Mouse (Mus musculus) neural tube, embryonic 12.5 days (tissue): ENCODE results near the gene Teddm1a. TPM values are rescaled to one million over a fixed set of nuclear protein-coding genes. Genes with fewer than 3 reads are reported as not detected.

Experiments used
- ATAC-seq: fragments of 200-750 bp; cut with Nextera tagmentation; 2 replicates; pipeline ENCODE4 v1.8.0; 2017; ENCODE audit warnings: low read depth, mild to moderate bottlenecking, moderate TSS enrichment, moderate library complexity; ENCODE audit not compliant: low FRiP score
- H3K27ac ChIP-seq: fragments of 300-500 bp; sonication (generic); 2 replicates; pipeline ENCODE4 v1.5.1; 2016
- H3K27me3 ChIP-seq: fragments of 300-500 bp; sonication (generic); replicated peaks from 2 replicates; pipeline ENCODE4 v1.6.1; 2016; ENCODE audit warnings: mild to moderate bottlenecking
- H3K36me3 ChIP-seq: fragments of 300-500 bp; sonication (generic); 2 replicates; pipeline ENCODE4 v1.6.1; 2016; ENCODE audit warnings: mild to moderate bottlenecking
- H3K4me1 ChIP-seq: fragments of 300-500 bp; sonication (generic); 2 replicates; pipeline ENCODE4 v1.6.1; 2016
- H3K4me2 ChIP-seq: fragments of 300-500 bp; sonication (generic); replicated peaks from 2 replicates; pipeline ENCODE4 v1.6.1; 2016; ENCODE audit warnings: mild to moderate bottlenecking
- H3K4me3 ChIP-seq: fragments of 300-500 bp; sonication (generic); 2 replicates; pipeline ENCODE4 v1.5.1; 2016
- H3K9ac ChIP-seq: fragments of 300-500 bp; sonication (generic); 2 replicates; pipeline ENCODE4 v1.6.1; 2016; ENCODE audit warnings: mild to moderate bottlenecking
- H3K9me3 ChIP-seq: fragments of 300-500 bp; sonication (generic); 2 replicates; pipeline ENCODE4 v1.6.1; 2016; ENCODE audit warnings: mild to moderate bottlenecking
- WGBS: fragments of 180-500 bp; shearing (Covaris S2); methylation state at CpG from one replicate; pipeline ENCODE4 v1.1.7; 2016; 5-methylcytosine and 5-hydroxymethylcytosine counted together
- polyA plus RNA-seq: library from polyadenylated mRNA; unstranded; fragments of >200 nt; fragmentation: Nextera tagmentation; extraction: Ambion mirVana; gene quantifications from 2 replicates; pipeline ENCODE4 v1.2.1, GENCODE M21; 2016

The Teddm1a gene
- polyA plus RNA-seq, 1 experiment from 2014 or later: not detected

- H3K36me3 ChIP-seq: peaks cover 67% of the 10 kb centered on the region
- ATAC-seq: no peak
- 94% methylated on average over 4 of the region's 4 CpGs for WGBS
These were observed 17.2 kb downstream of the Teddm1a start for GRCm38 (mm10) chr1:153908741-153909140.

DNA sequence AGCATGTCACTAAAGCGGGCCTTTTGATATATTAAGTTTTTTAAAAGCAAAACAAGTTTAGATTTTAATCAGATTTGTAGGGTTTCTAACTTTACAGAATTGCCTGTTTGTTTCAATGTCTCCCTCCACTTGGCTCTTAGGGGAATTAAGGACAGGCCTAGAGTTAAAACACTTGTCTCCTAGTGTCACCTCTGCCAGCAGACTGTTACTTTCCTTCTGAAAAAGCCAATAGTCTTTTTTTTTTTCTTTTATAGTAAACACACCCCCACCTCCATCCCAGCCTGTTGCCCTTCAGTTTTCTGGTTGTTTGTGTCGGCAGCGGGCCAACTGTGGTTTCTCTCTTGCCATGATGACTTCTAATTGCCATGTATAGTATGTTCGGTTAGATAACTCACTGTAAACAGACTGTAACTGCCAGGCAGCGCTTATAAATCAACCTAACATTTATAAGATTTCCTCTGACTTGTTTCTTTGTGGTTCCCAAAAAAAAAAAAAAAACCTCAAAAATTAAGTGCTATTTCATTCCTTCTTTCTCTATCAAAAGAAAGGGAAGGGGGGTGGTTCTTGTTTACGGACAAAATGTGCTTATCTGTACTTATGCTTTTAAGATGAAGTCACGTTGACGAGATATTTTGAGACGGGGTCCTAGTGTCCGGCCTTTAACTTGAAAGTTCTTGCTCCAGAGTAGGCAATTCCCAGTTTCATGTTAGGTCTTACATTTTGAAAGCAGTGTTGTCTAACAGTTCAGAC, 17.8 kb downstream of the Teddm1a start:
- Histone ChIP-seq H3K9ac (no peak overlapping the region), H3K9me3 (no peaks in the 10 kb centered on the region), H3K36me3 (peaks cover 61% of the 10 kb centered on the region), H3K27me3 (no peaks in the 10 kb centered on the region), H3K4me3 (no peak overlapping the region), H3K4me2 (no peak overlapping the region), H3K27ac (no peak overlapping the region), H3K4me1 (no peaks in the 10 kb centered on the region)
- no peak for ATAC-seq
- WGBS: 97% methylated on average over 10 of the region's 10 CpGs

More at GRCm38 (mm10) chr1:153908741-153909140, 17.2 kb downstream of the Teddm1a start:
- H3K9me3 ChIP-seq: no peaks in the 10 kb centered on the region
- no peak overlapping the region for H3K4me2 ChIP-seq
- H3K4me1 ChIP-seq: no peaks in the 10 kb centered on the region
- H3K27ac ChIP-seq: no peak overlapping the region
- H3K4me3 ChIP-seq: no peak overlapping the region
- no peak overlapping the region for H3K9ac ChIP-seq
- H3K27me3 ChIP-seq: no peaks in the 10 kb centered on the region

DNA sequence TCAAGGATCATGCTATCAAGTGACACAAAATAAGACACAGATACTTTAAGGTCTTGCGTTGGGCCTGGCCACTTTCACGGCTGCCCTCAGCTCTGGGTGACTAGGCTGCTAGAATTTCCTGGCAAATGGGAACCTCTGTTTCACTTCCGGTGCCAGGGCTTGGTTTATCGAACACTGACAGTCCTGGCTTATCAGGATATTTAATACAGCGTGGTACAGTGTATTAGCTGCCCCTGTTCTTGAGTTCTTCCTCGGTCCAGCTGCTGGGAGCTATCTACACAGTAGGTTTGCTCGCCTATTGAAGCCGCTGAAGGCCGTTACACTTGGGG, 18.4 kb downstream of the Teddm1a start:
- 95% methylated on average over 9 of the region's 9 CpGs for WGBS
- H3K36me3 ChIP-seq: peaks cover 55% of the 10 kb centered on the region

GRCm38 (mm10) chr1:153910423-153910822, 18.9 kb downstream of the Teddm1a start:
- Histone ChIP-seq H3K4me1 (no peaks in the 10 kb centered on the region), H3K4me2 (no peak overlapping the region), H3K9me3 (no peaks in the 10 kb centered on the region), H3K36me3 (peaks cover 50% of the 10 kb centered on the region), H3K9ac (no peak overlapping the region), H3K27me3 (no peaks in the 10 kb centered on the region), H3K27ac (no peak overlapping the region), H3K4me3 (no peak overlapping the region)
- WGBS: 95% methylated on average over 5 of the region's 5 CpGs
- ATAC-seq: no peak

More for the DNA sequence above, 18.4 kb downstream of the Teddm1a start:
- no peaks in the 10 kb centered on the region for H3K9me3 ChIP-seq
- no peak for ATAC-seq
- H3K27ac ChIP-seq: no peak overlapping the region
- no peak overlapping the region for H3K9ac ChIP-seq
- no peak overlapping the region for H3K4me2 ChIP-seq
- no peak overlapping the region for H3K4me3 ChIP-seq
- H3K4me1 ChIP-seq: no peaks in the 10 kb centered on the region
- no peaks in the 10 kb centered on the region for H3K27me3 ChIP-seq

GRCm38 (mm10) chr1:153911276-153911795, 19.8 kb downstream of the Teddm1a start:
- WGBS: 89% methylated on average over 6 of the region's 6 CpGs

GRCm38 (mm10) chr1:153913869-153914268, 22.3 kb downstream of the Teddm1a start:
- no peak overlapping the region for H3K27ac ChIP-seq
- H3K4me3 ChIP-seq: no peak overlapping the region
- H3K4me2 ChIP-seq: no peak overlapping the region
- no peak for ATAC-seq
- no peaks in the 10 kb centered on the region for H3K9me3 ChIP-seq
- no peaks in the 10 kb centered on the region for H3K27me3 ChIP-seq
- H3K9ac ChIP-seq: no peak overlapping the region
- peaks cover 18% of the 10 kb centered on the region for H3K36me3 ChIP-seq
- no peaks in the 10 kb centered on the region for H3K4me1 ChIP-seq
- WGBS: 85% methylated on average over 3 of the region's 3 CpGs

More at GRCm38 (mm10) chr1:153911276-153911795, 19.8 kb downstream of the Teddm1a start:
- Histone ChIP-seq H3K27ac (no peak overlapping the region), H3K27me3 (no peaks in the 10 kb centered on the region), H3K9me3 (no peaks in the 10 kb centered on the region), H3K36me3 (peaks cover 43% of the 10 kb centered on the region), H3K9ac (no peak overlapping the region), H3K4me1 (no peaks in the 10 kb centered on the region), H3K4me3 (no peak overlapping the region), H3K4me2 (no peak overlapping the region)
- ATAC-seq: no peak

GRCm38 (mm10) chr1:153918521-153919206, 27.1 kb downstream of the Teddm1a start:
- no peak for ATAC-seq
- WGBS: 84% methylated on average over 3 of the region's 3 CpGs

GRCm38 (mm10) chr1:153921642-153922041, 30.1 kb downstream of the Teddm1a start:
- 96% methylated on average over 3 of the region's 3 CpGs for WGBS
- Histone ChIP-seq H3K4me3 (no peak overlapping the region), H3K27ac (no peak overlapping the region), H3K4me1 (no peaks in the 10 kb centered on the region), H3K9me3 (no peaks in the 10 kb centered on the region), H3K27me3 (no peaks in the 10 kb centered on the region; the same call in 1 of the 2 replicates), H3K9ac (no peak overlapping the region), H3K4me2 (no peak overlapping the region), H3K36me3 (no peaks in the 10 kb centered on the region)
- no peak for ATAC-seq

More at GRCm38 (mm10) chr1:153918521-153919206, 27.1 kb downstream of the Teddm1a start:
- Histone ChIP-seq H3K4me3 (no peak overlapping the region), H3K36me3 (no peaks in the 10 kb centered on the region), H3K9me3 (no peaks in the 10 kb centered on the region), H3K27ac (no peak overlapping the region), H3K27me3 (no peaks in the 10 kb centered on the region; the same call in 1 of the 2 replicates), H3K4me1 (no peaks in the 10 kb centered on the region), H3K4me2 (no peak overlapping the region), H3K9ac (no peak overlapping the region)

DNA sequence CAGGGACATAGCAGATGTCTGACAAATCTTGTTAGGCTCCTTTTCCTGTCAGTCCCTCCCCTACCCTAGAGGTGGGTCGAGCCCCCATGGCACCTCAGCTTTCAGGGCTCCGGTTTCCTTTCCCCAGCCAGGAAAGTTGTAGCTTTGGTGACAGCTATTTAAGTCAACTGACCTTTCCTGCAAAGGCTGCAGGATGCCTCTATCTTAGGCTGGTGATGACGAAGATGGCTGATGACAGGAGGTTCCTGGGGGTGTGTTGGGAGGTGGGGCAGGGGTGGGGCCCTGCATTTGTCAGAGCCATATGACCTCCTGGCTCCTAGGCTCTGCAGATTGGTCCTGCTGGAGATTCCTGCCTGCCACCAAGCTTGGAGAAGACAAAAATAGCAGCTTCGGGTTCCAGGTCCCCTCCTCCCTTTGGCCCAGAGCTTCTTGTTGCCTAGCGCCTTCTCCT, 31.1 kb downstream of the Teddm1a start:
- WGBS: 64% methylated on average over 5 of the region's 5 CpGs
- no peak for ATAC-seq
- no peak overlapping the region for H3K4me3 ChIP-seq
- H3K4me1 ChIP-seq: no peaks in the 10 kb centered on the region
- H3K9me3 ChIP-seq: no peaks in the 10 kb centered on the region
- no peaks in the 10 kb centered on the region for H3K36me3 ChIP-seq
- no peaks in the 10 kb centered on the region; the same call in 1 of the 2 replicates for H3K27me3 ChIP-seq
- no peak overlapping the region for H3K27ac ChIP-seq
- H3K4me2 ChIP-seq: no peak overlapping the region
- H3K9ac ChIP-seq: no peak overlapping the region

GRCm38 (mm10) chr1:153924395-153925385, 33.1 kb downstream of the Teddm1a start:
- H3K4me1 ChIP-seq: no peaks in the 10 kb centered on the region
- ATAC-seq: no peak
- no peaks in the 10 kb centered on the region for H3K36me3 ChIP-seq
- WGBS: 85% methylated on average over 6 of the region's 6 CpGs
- H3K4me3 ChIP-seq: no peak overlapping the region
- no peak overlapping the region for H3K27ac ChIP-seq
- no peaks in the 10 kb centered on the region; the same call in 1 of the 2 replicates for H3K27me3 ChIP-seq
- no peaks in the 10 kb centered on the region for H3K9me3 ChIP-seq
- H3K9ac ChIP-seq: no peak overlapping the region
- no peak overlapping the region for H3K4me2 ChIP-seq

- H3K4me2 ChIP-seq: no peak overlapping the region
- ATAC-seq: no peak
- no peaks in the 10 kb centered on the region for H3K9me3 ChIP-seq
- no peak overlapping the region for H3K4me3 ChIP-seq
- no peaks in the 10 kb centered on the region for H3K27me3 ChIP-seq
- no peak overlapping the region for H3K27ac ChIP-seq
- H3K9ac ChIP-seq: no peak overlapping the region
- no peaks in the 10 kb centered on the region for H3K36me3 ChIP-seq
- no peaks in the 10 kb centered on the region for H3K4me1 ChIP-seq
- WGBS: 88% methylated on average over 2 of the region's 2 CpGs
These were observed 38.9 kb downstream of the Teddm1a start for GRCm38 (mm10) chr1:153930431-153930830.
